Mouse (Mus musculus) liver, embryonic 12.5 days (tissue): ENCODE measurements at regions not wholly inside any gene's neighbourhood (a gene's known extent, or its start where the extent isn't known, plus 50 kb on each side); places are given as distances from the start of the nearest gene placed in this dataset.

Experiments used
- ATAC-seq: fragments of 200-750 bp; cut with Nextera tagmentation; 2 replicates; pipeline ENCODE4 v1.8.0; 2017; ENCODE audit warnings: moderate number of reproducible peaks, mild to moderate bottlenecking, moderate library complexity
- H3K27ac ChIP-seq: fragments of 300-500 bp; sonication (generic); 2 replicates; pipeline ENCODE4 v1.5.1; 2016; ENCODE audit warnings: mild to moderate bottlenecking
- H3K27me3 ChIP-seq: fragments of 300-500 bp; sonication (generic); replicated peaks from 2 replicates; pipeline ENCODE4 v1.6.1; 2016; ENCODE audit warnings: mild to moderate bottlenecking, moderate library complexity
- H3K36me3 ChIP-seq: fragments of 300-500 bp; sonication (generic); 2 replicates; pipeline ENCODE4 v1.6.1; 2016; ENCODE audit warnings: mild to moderate bottlenecking, moderate library complexity
- H3K4me1 ChIP-seq: fragments of 300-500 bp; sonication (generic); 2 replicates; pipeline ENCODE4 v1.6.1; 2016
- H3K4me2 ChIP-seq: fragments of 300-500 bp; sonication (generic); 2 replicates; pipeline ENCODE4 v1.6.1; 2016; ENCODE audit warnings: mild to moderate bottlenecking, moderate library complexity
- H3K4me3 ChIP-seq: fragments of 300-500 bp; sonication (generic); 2 replicates; pipeline ENCODE4 v1.5.1; 2016; ENCODE audit warnings: mild to moderate bottlenecking, moderate library complexity
- H3K9ac ChIP-seq: fragments of 300-500 bp; sonication (generic); 2 replicates; pipeline ENCODE4 v1.6.1; 2016; ENCODE audit warnings: mild to moderate bottlenecking, moderate library complexity
- H3K9me3 ChIP-seq: fragments of 300-500 bp; sonication (generic); replicated peaks from 2 replicates; pipeline ENCODE4 v1.6.1; 2016; ENCODE audit warnings: mild to moderate bottlenecking, moderate library complexity
- WGBS: fragments of 180-500 bp; shearing (Covaris S2); methylation state at CpG from one replicate; pipeline ENCODE4 v1.1.7; 2016; ENCODE audit not compliant: insufficient replicate concordance; 5-methylcytosine and 5-hydroxymethylcytosine counted together

DNA sequence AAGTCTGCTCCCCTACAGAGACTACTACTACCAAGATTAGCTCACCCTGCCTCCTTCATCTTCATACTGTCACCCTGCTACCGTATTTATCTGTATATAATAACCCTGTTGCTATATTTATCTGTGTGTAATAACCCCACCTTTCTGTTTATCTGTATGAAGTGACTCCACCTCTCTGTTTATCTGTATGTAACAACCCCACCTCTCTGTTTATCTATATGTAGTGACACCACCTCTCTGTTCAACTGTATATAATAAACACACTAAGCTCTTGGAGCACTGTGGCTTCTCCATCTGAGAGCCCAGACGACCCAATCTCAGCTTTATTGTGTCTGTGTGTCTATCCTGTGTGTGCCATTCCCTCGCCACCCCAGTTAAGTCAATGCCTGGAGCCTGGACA, 154.7 kb downstream of the Katnal1 start:
- Histone ChIP-seq H3K9ac (0 out of 2 replicates have a peak overlapping the region, but pooled peaks have one; percentile 24), H3K4me2 (peak overlapping the region; percentile 41), H3K36me3 (no peaks in the 10 kb centered on the region), H3K27ac (peak overlapping the region; percentile 54; the same call in 1 of the 2 replicates), H3K4me1 (peaks cover 38% of the 10 kb centered on the region), H3K4me3 (no peak overlapping the region), H3K27me3 (0 out of 2 replicates have a peak, but pooled peaks cover 8% of the 10 kb centered on the region), H3K9me3 (no peaks in the 10 kb centered on the region; the same call in 1 of the 2 replicates)
- 29% methylated on average over 3 of the region's 3 CpGs for WGBS
- peak; percentile 93 for ATAC-seq

DNA sequence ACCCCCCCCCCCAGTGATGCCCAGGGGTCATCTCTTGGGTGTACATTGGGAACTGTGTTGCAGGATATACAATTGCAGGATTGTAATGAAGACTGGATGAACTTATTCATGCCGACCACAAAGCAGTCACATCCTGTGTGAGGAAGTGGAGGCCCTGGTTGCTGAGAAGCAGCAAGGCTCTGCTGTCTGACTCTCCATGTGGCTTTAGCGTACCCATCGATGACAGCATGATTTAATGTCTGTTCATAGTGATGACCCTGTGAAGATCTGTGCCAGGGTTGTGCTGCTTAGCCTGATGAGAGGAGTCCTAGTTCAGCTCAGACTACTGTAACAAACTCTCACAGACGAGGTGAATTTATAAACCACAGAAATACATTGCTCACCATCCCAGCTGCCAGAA, 159.7 kb downstream of the Katnal1 start:
- WGBS: 47% methylated on average over 4 of the region's 4 CpGs
- H3K9me3 ChIP-seq: no peaks in the 10 kb centered on the region; the same call in 1 of the 2 replicates
- H3K4me1 ChIP-seq: peaks cover 19% of the 10 kb centered on the region
- no peak overlapping the region for H3K27ac ChIP-seq
- H3K36me3 ChIP-seq: no peaks in the 10 kb centered on the region
- H3K27me3 ChIP-seq: 0 out of 2 replicates have a peak, but pooled peaks cover 3% of the 10 kb centered on the region
- no peak overlapping the region for H3K4me3 ChIP-seq
- no peak overlapping the region for H3K9ac ChIP-seq
- no peak for ATAC-seq
- H3K4me2 ChIP-seq: no peak overlapping the region

DNA sequence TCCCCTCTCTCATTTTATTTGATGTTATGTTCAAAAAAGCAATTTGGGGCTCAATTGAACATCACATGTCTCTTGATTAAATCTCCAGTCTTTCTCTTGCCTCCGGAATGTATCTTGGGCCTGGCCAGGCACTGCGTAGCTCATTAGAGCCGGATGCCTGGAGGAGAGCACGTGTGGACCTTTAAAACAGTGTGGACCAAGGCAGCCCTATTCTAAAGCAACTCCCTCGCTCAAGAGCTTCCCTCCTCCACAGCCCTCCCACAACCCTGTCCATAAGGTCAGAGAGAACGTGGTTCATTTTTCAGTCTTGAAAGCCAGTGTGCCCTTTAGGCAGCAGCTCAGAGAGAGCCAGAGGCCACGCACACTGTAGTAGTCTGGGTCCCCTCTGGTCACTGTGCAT, 160.8 kb downstream of the Katnal1 start:
- Histone ChIP-seq H3K27ac (no peak overlapping the region), H3K4me3 (no peak overlapping the region), H3K4me1 (peaks cover 8% of the 10 kb centered on the region), H3K36me3 (no peaks in the 10 kb centered on the region), H3K4me2 (no peak overlapping the region), H3K9me3 (no peaks in the 10 kb centered on the region; the same call in 1 of the 2 replicates), H3K27me3 (peaks cover 3% of the 10 kb centered on the region; the same call in 1 of the 2 replicates), H3K9ac (no peak overlapping the region)
- ATAC-seq: no peak
- WGBS: 61% methylated on average over 7 of the region's 7 CpGs

DNA sequence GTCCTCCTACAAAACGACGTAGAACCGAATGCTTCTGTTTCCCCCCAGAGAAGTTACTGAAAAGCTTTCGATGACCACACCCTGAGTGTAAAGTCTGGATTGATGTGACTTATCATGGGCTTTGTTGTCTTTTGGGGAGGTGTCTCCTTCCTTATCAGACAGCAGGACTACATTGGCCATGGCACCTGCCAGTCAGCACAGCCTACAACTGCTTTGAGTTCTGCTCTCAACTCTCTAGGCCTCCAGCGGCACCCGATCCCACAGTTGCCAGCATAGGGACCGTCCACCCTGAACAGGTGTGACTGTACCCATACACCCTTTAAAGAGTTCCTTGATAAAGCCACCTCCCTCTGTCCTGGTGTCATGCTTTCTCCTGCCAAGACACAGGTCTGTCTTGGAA, 163.1 kb downstream of the Katnal1 start:
- no peaks in the 10 kb centered on the region for H3K36me3 ChIP-seq
- H3K4me1 ChIP-seq: peaks cover 7% of the 10 kb centered on the region
- no peak overlapping the region for H3K9ac ChIP-seq
- no peak overlapping the region for H3K4me3 ChIP-seq
- 75% methylated on average over 7 of the region's 7 CpGs for WGBS
- no peak overlapping the region for H3K27ac ChIP-seq
- H3K27me3 ChIP-seq: peaks cover 15% of the 10 kb centered on the region; the same call in 1 of the 2 replicates
- no peak for ATAC-seq
- H3K4me2 ChIP-seq: no peak overlapping the region
- no peaks in the 10 kb centered on the region; the same call in 1 of the 2 replicates for H3K9me3 ChIP-seq

DNA sequence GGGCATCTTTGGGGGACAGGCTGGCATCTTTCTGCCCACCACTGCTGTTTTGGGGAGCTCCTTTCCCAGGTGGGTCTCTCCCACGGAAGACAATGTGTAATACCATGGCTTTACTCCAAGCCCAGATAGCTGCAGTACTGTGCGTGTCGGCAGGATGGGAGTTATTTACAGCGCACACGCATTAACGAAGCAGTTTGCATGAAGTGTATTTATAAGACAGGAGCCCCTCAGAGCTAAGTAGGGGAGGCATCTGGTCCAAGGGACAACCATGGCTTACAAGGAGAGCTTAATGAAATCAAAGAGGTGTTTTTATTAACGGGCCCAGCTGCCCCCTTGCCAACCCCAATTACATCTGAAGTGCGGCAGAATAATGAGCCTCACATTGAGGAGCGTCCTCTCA, 169.0 kb downstream of the Katnal1 start:
- Histone ChIP-seq H3K27ac (no peak overlapping the region), H3K4me3 (no peak overlapping the region), H3K4me1 (no peaks in the 10 kb centered on the region; the same call in 1 of the 2 replicates), H3K9ac (no peak overlapping the region), H3K9me3 (no peaks in the 10 kb centered on the region), H3K36me3 (no peaks in the 10 kb centered on the region), H3K27me3 (peaks cover 30% of the 10 kb centered on the region), H3K4me2 (no peak overlapping the region)
- WGBS: 78% methylated on average over 9 of the region's 9 CpGs
- no peak for ATAC-seq

DNA sequence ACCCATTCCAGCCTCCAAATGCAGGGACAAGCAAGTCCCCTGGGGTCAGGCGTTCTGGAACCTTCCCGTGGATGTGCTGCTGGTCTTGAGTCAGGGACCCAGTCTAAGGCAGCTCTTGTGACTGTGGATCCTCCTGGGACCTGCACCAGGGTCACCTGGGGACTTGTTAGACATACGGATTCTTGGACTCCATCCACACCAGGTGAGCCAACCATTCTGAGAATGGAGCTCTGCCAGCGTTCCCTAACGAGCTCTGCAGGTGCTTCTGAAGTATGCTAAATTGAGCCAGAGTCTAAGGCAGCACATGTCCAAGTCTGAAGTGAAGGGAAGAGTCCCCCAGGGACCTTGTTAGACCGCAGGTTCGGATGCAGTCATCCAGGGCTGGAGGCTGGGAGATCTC, 170.3 kb downstream of the Katnal1 start:
- ATAC-seq: no peak
- Histone ChIP-seq H3K27me3 (peaks cover 30% of the 10 kb centered on the region), H3K27ac (no peak overlapping the region), H3K4me2 (no peak overlapping the region), H3K36me3 (no peaks in the 10 kb centered on the region), H3K9ac (no peak overlapping the region), H3K4me3 (no peak overlapping the region), H3K4me1 (no peaks in the 10 kb centered on the region; the same call in 1 of the 2 replicates), H3K9me3 (no peaks in the 10 kb centered on the region)
- WGBS: 63% methylated on average over 7 of the region's 7 CpGs

DNA sequence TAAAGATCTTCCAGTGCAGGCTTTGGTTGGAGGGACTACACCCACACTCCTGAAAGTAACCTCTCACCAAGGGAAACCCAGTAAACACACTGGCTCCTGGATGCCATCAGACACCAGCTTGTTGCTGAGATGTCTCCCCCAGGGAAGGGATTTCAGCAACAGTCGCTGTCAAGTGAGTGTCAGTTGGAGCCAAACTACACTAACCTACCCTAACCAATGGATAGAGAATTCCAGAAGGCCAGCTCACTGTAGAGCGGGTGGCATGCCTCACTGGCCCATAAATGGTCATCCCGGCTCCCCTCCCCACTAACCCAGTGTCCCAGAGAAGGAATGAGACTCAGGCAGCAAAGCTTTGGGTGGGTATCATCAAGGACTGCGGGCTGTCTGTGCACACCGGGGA, 171.4 kb downstream of the Katnal1 start:
- 66% methylated on average over 5 of the region's 5 CpGs for WGBS
- Histone ChIP-seq H3K9ac (no peak overlapping the region), H3K27ac (no peak overlapping the region), H3K27me3 (peaks cover 25% of the 10 kb centered on the region), H3K4me3 (no peak overlapping the region), H3K9me3 (no peaks in the 10 kb centered on the region), H3K4me2 (no peak overlapping the region), H3K4me1 (no peaks in the 10 kb centered on the region; the same call in 1 of the 2 replicates), H3K36me3 (no peaks in the 10 kb centered on the region)
- no peak for ATAC-seq

DNA sequence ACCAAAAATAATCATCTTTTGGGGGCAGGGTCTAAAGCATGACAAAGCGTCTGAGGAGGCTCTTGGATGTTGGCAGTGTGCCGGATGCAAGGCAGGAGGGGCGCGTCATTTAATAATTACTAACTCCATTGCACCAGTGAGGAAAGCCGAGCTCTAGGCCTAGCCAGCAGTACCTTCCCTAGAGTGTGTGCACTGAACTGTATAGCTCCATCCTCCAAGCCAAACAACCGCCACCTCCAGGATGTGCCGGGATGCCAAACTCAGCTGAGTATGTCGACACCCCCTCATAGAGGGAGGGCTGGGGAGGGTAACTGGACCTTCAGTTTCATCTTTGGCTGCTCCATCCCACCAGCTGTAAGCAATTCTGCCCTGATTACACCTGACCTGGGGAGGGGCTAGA, 171.9 kb downstream of the Katnal1 start:
- Histone ChIP-seq H3K4me2 (no peak overlapping the region), H3K27ac (no peak overlapping the region), H3K4me3 (no peak overlapping the region), H3K4me1 (no peaks in the 10 kb centered on the region; the same call in 1 of the 2 replicates), H3K36me3 (no peaks in the 10 kb centered on the region), H3K9ac (no peak overlapping the region), H3K9me3 (no peaks in the 10 kb centered on the region), H3K27me3 (peaks cover 21% of the 10 kb centered on the region)
- 71% methylated on average over 8 of the region's 8 CpGs for WGBS
- no peak for ATAC-seq

DNA sequence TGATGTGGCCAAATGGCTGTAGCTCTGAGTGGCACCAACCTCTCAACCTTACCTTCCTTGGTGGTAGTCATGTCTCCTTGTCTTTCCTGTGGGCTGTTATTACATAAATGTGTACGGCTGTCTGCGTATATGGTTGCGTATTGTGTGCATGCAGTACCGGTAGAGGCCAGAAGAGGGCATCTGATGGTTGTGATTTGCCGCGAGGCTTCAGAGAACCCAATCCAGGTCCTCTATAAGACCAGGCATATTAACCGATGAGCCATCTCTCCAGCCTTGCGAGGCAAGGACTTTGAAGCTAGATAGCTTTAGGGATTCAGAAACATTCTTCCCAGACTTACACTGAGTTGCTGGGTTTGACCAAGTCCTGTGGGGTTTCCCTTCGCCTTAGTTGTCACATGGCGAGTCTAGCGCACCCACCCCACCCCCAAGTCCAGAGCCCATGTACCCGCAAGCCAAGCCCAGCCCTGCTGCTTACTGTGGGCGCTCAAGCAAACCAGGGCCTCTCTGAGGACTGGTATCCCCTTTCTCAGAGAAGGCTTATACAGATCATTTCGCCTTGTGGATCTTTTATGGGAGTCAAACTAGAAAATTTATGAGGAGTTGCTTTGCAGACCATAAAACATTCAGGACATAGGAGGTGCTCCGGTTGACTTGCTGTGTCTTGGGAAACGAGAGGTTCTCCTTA, 172.7 kb downstream of the Katnal1 start:
- H3K9me3 ChIP-seq: no peaks in the 10 kb centered on the region
- no peaks in the 10 kb centered on the region; the same call in 1 of the 2 replicates for H3K4me1 ChIP-seq
- no peak overlapping the region for H3K4me2 ChIP-seq
- no peak overlapping the region for H3K27ac ChIP-seq
- H3K27me3 ChIP-seq: peaks cover 15% of the 10 kb centered on the region
- H3K9ac ChIP-seq: no peak overlapping the region
- H3K36me3 ChIP-seq: no peaks in the 10 kb centered on the region
- H3K4me3 ChIP-seq: no peak overlapping the region
- no peak; the same call in 1 of the 2 replicates for ATAC-seq
- WGBS: 66% methylated on average over 16 of the region's 16 CpGs

DNA sequence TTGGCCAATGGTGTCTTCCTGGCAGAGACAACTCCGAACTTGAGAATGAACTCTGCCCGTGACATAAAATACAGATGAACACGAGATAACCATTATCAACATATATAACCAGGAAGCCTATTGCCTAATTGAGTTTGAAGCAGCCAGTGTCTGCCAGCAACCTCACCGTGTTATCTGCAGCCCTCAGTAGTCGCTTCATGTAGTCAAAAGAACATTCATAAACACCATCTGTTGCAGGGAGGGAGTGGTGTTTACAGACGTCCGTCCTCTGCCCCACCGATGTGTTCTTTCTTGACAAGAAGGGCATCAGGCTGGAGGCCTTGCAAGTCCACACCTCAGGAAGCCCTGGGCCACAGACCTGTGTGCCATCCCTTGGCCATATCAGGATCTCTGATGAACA, 173.3 kb downstream of the Katnal1 start:
- Histone ChIP-seq H3K4me1 (no peaks in the 10 kb centered on the region; the same call in 1 of the 2 replicates), H3K4me3 (no peak overlapping the region), H3K36me3 (no peaks in the 10 kb centered on the region), H3K27ac (no peak overlapping the region), H3K27me3 (peaks cover 15% of the 10 kb centered on the region), H3K9ac (no peak overlapping the region), H3K4me2 (no peak overlapping the region), H3K9me3 (no peaks in the 10 kb centered on the region)
- WGBS: 56% methylated on average over 8 of the region's 8 CpGs
- peak; percentile 56 for ATAC-seq

DNA sequence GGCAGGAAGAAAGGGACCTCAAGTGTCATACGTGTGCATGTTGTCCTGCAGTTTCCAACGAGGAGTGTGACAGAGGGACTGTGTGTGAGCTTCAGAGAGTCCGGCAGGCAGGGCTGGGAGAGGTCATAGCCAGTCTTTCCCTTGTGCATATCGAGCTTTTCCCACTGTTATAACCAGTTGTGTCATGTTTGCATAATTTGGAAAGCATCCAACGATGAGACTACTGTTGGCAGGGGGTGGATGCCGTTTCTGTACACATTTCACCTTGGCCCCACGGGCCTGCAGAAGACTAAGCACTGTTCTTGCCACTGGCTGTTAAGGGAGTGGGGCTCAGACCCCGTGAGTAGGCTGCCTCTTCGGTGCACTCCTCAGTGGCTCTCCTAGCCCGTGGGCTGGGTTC, 174.2 kb downstream of the Katnal1 start:
- Histone ChIP-seq H3K27ac (no peak overlapping the region), H3K9ac (no peak overlapping the region), H3K27me3 (peaks cover 15% of the 10 kb centered on the region), H3K9me3 (no peaks in the 10 kb centered on the region), H3K4me2 (no peak overlapping the region), H3K36me3 (no peaks in the 10 kb centered on the region), H3K4me1 (no peaks in the 10 kb centered on the region; the same call in 1 of the 2 replicates), H3K4me3 (no peak overlapping the region)
- WGBS: 63% methylated on average over 10 of the region's 10 CpGs
- ATAC-seq: no peak

DNA sequence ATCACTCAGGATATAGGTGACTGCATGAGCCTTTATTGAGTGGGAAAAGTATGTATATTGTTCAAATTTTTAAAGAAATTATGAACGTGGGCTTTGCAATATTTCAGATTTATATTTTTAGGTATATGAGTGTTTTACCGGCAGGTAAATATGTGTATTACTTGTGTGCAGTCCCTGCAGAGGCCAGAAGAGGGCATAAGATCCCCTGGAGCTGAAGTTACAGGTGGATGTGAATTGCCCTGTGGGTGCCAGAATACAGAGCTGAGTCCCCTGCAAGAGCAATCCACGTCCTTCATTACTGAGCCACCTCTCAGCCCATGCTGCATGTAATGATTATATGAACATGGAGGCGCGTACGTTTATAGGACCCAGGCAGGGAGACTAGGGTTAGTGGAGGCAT, 174.8 kb downstream of the Katnal1 start:
- no peaks in the 10 kb centered on the region; the same call in 1 of the 2 replicates for H3K4me1 ChIP-seq
- no peak for ATAC-seq
- no peak overlapping the region for H3K9ac ChIP-seq
- H3K27ac ChIP-seq: no peak overlapping the region
- no peaks in the 10 kb centered on the region for H3K9me3 ChIP-seq
- H3K4me2 ChIP-seq: no peak overlapping the region
- no peak overlapping the region for H3K4me3 ChIP-seq
- no peaks in the 10 kb centered on the region for H3K36me3 ChIP-seq
- peaks cover 15% of the 10 kb centered on the region for H3K27me3 ChIP-seq
- WGBS: 81% methylated on average over 6 of the region's 6 CpGs
